Mouse (Mus musculus): ENCODE measurements at regions not wholly inside any gene's neighbourhood (a gene's known extent, or its start where the extent isn't known, plus 50 kb on each side); places are given as distances from the start of the nearest gene placed in this dataset.

- ATAC-seq (ENCODE audit: extremely low read depth, insufficient number of reproducible peaks, low FRiP score, poor library complexity, severe bottlenecking), result no peak
- H3K4me1 ChIP-seq (ENCODE audit: insufficient read depth, low read depth, low read length), result no peaks in the 10 kb centered on the region
- TF ChIP-seq POLR2AphosphoS5 (IDR thresholded peaks at IDR 0.05; ENCODE audit: insufficient replicate concordance, low read depth, low read length), result no peak
- no peak for TF ChIP-seq TAL1 (conservative IDR thresholded peaks at IDR 0.05; ENCODE audit: low read depth, low read length)
- no peaks in the 10 kb centered on the region for H3K27me3 ChIP-seq (ENCODE audit: insufficient read depth, low read length)
- H3K9me3 ChIP-seq (replicated peaks), result peaks cover 14% of the 10 kb centered on the region
- DNase-seq (ENCODE audit: low spot score), result no peak
- H3K36me3 ChIP-seq (replicated peaks), result no peaks in the 10 kb centered on the region
- H3K4me3 ChIP-seq (ENCODE audit: low read depth, low read length), result no peak overlapping the region
These were observed 65.9 kb upstream of the Plpp4 start for GRCm38 (mm10) chr7:129190933-129191332.

GRCm38 (mm10) chr7:129207029-129207428 lies 49.8 kb upstream of the Plpp4 start:
- no peak for TF ChIP-seq GATA1 (IDR thresholded peaks at IDR 0.05; ENCODE audit: borderline replicate concordance, low read length)
- TF ChIP-seq GATA2 (IDR thresholded peaks at IDR 0.05; ENCODE audit: borderline replicate concordance, low read depth, low read length), result no peak
- no peak for TF ChIP-seq TAL1 (conservative IDR thresholded peaks at IDR 0.05; ENCODE audit: low read depth, low read length)
- TF ChIP-seq POLR2AphosphoS5 (IDR thresholded peaks at IDR 0.05; ENCODE audit: insufficient replicate concordance, low read depth, low read length), result no peak
- ATAC-seq (ENCODE audit: extremely low read depth, insufficient number of reproducible peaks, low FRiP score, poor library complexity, severe bottlenecking), result no peak
- H3K4me3 ChIP-seq (ENCODE audit: low read depth, low read length), result no peak overlapping the region

More at GRCm38 (mm10) chr7:129207029-129207428, 49.8 kb upstream of the Plpp4 start:
- Histone ChIP-seq H3K4me1 (ENCODE audit: insufficient read depth, low read depth, low read length) (no peaks in the 10 kb centered on the region), H3K9me3 (replicated peaks) (peaks cover 21% of the 10 kb centered on the region), H3K36me3 (replicated peaks) (no peaks in the 10 kb centered on the region), H3K27me3 (ENCODE audit: insufficient read depth, low read length) (no peaks in the 10 kb centered on the region)
- no peak for DNase-seq (ENCODE audit: low spot score)
